ENCODE assay signal across 18 mouse cellular contexts in the genomic region with DNA sequence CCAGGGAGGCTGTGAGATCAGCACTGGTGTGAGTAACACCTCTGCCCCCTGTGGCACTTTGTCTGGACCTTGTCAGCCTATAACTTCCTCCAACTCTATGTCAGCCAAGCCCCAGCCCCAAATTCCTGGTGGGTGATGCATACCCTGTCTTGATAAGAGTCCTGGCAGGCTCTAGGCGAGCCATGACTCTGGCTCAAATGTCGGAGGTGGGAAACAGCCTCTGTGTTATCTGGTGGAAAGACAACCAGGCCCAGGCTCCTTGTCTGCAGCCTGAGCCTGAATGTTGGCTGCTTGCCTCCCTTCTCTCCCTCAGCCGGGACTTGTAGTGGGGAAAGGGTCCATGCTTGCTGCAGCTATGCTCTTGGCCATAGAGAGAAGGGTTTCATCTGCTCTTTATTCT. TPM values are rescaled to one million over a fixed set of nuclear protein-coding genes. Genes with fewer than 3 reads are reported as not detected.
A peak's percentile ranks its signal among the peaks of the same experiment; 100 is the strongest.
DNase-seq lines count a peak whose midpoint lies in the region; ATAC-seq and TF ChIP-seq lines count a peak whose summit lies in the region.
"Had no signal": no experiment of that assay in that cellular context is flagged by ENCODE, and none has a peak within 500 bp of the region (broad histone marks: within the 10 kb centered on the region; RNA-seq: fewer than 3 reads in every experiment).

No protein-coding gene starts in this region.

- H3K36me3 ChIP-seq in heart, embryonic 13.5 days: no peaks in the 10 kb centered on the region; the same call in 1 of the 2 replicates
- H3K36me3 ChIP-seq in heart, embryonic 16.5 days (ENCODE audit: control insufficient read depth, insufficient read depth): no peaks in the 10 kb centered on the region
- no peaks in the 10 kb centered on the region for H3K36me3 ChIP-seq in hindbrain, postnatal 0 days (ENCODE audit: insufficient read depth, low read length)
- H3K36me3 ChIP-seq: hindbrain, embryonic 12.5 days; midbrain, embryonic 15.5 days had no signal

- TF ChIP-seq CTCF in hindbrain, postnatal 0 days (IDR thresholded peaks at IDR 0.05; ENCODE audit: low read depth): no peak

- 3% methylated on average over 3 of the region's 3 CpGs for WGBS in heart, embryonic 13.5 days
- 8% methylated on average over 3 of the region's 3 CpGs for WGBS in heart, embryonic 16.5 days
- 55% methylated on average over 3 of the region's 3 CpGs for WGBS in hindbrain, postnatal 0 days

- no peak overlapping the region for H3K4me3 ChIP-seq in heart, embryonic 13.5 days
- no peak overlapping the region for H3K4me3 ChIP-seq in heart, embryonic 16.5 days (ENCODE audit: low read length)
- no peak overlapping the region for H3K4me3 ChIP-seq in hindbrain, postnatal 0 days (ENCODE audit: low read length)
- H3K4me3 ChIP-seq: erythroblast, embryonic 14.5 days; hindbrain, embryonic 12.5 days; layer of hippocampus, adult 2 months; left cerebral cortex, adult 2 months; midbrain, embryonic 15.5 days had no signal

- no peak overlapping the region for H3K9ac ChIP-seq in heart, embryonic 13.5 days
- H3K9ac ChIP-seq in heart, embryonic 16.5 days (ENCODE audit: low read length): no peak overlapping the region
- H3K9ac ChIP-seq in hindbrain, postnatal 0 days (replicated peaks; ENCODE audit: low read length): no peak overlapping the region
- H3K9ac ChIP-seq: hindbrain, embryonic 12.5 days; liver, embryonic 14.5 days; midbrain, embryonic 15.5 days had no signal

- H3K9me3 ChIP-seq in heart, embryonic 13.5 days: no peaks in the 10 kb centered on the region
- H3K9me3 ChIP-seq in heart, embryonic 16.5 days (replicated peaks; ENCODE audit: control insufficient read depth, low read length): no peaks in the 10 kb centered on the region
- H3K9me3 ChIP-seq in hindbrain, postnatal 0 days (ENCODE audit: low read length): no peaks in the 10 kb centered on the region
- H3K9me3 ChIP-seq: hindbrain, embryonic 12.5 days; midbrain, embryonic 15.5 days had no signal

- peaks cover 23% of the 10 kb centered on the region for H3K27me3 ChIP-seq in heart, embryonic 13.5 days (replicated peaks)
- H3K27me3 ChIP-seq in heart, embryonic 16.5 days (ENCODE audit: control insufficient read depth, insufficient read depth, low read length): peaks cover 9% of the 10 kb centered on the region; the same call in 1 of the 2 replicates
- H3K27me3 ChIP-seq in hindbrain, postnatal 0 days (ENCODE audit: insufficient read depth, low read length): no peaks in the 10 kb centered on the region; the same call in 1 of the 2 replicates

- ATAC-seq in heart, embryonic 13.5 days (ENCODE audit: extremely low read depth, insufficient number of reproducible peaks, low FRiP score, low TSS enrichment): peak; percentile 62; the same call in 1 of the 2 replicates
- ATAC-seq in heart, embryonic 16.5 days (replicated peaks; ENCODE audit: extremely low read depth, insufficient read depth, low FRiP score): peak; percentile 86
- ATAC-seq in erythroid progenitor cell, adult 5-6 weeks (replicated peaks; ENCODE audit: low FRiP score, poor library complexity, severe bottlenecking): no peak
- no peak for ATAC-seq in hindbrain, postnatal 0 days
- ATAC-seq: intestine, embryonic 16.5 days; midbrain, embryonic 15.5 days had no signal

- H3K27ac ChIP-seq in heart, embryonic 13.5 days (replicated peaks): peak overlapping the region; percentile 89
- peak overlapping the region; percentile 76 for H3K27ac ChIP-seq in heart, embryonic 16.5 days (ENCODE audit: low read length)
- H3K27ac ChIP-seq in hindbrain, postnatal 0 days: no peak overlapping the region
- H3K27ac ChIP-seq: layer of hippocampus, adult 2 months; left cerebral cortex, adult 2 months; liver, embryonic 14.5 days; midbrain, embryonic 15.5 days had no signal

- H3K4me1 ChIP-seq in heart, embryonic 13.5 days: peaks cover 80% of the 10 kb centered on the region
- peaks cover 33% of the 10 kb centered on the region for H3K4me1 ChIP-seq in heart, embryonic 16.5 days (ENCODE audit: control insufficient read depth, insufficient read depth, low read length)
- H3K4me1 ChIP-seq in hindbrain, postnatal 0 days (ENCODE audit: insufficient read depth, low read length): peaks cover 8% of the 10 kb centered on the region

- DNase-seq in heart, adult 18-20 months: no peak
- peak; percentile 28 for DNase-seq in ovary, adult 18-20 months (ENCODE audit: low spot score)
- no peak for DNase-seq in ovary, postnatal 14 days (ENCODE audit: low spot score)
- peak; percentile 18 for DNase-seq in yolk sac, embryonic 10.5 days (ENCODE audit: low spot score)
- no peak for DNase-seq in hindbrain, postnatal 0 days (ENCODE audit: low spot score)
- DNase-seq: adrenal gland, postnatal 25 days; cerebellum, adult 9-10 months; gastrocnemius, postnatal 25 days had no signal

- peak overlapping the region; percentile 9; the same call in 1 of the 2 replicates for H3K4me2 ChIP-seq in heart, embryonic 13.5 days
- H3K4me2 ChIP-seq in heart, embryonic 16.5 days (ENCODE audit: low read depth, low read length): no peak overlapping the region
- H3K4me2 ChIP-seq in hindbrain, postnatal 0 days (ENCODE audit: low read depth, low read length): no peak overlapping the region
- H3K4me2 ChIP-seq: hindbrain, embryonic 12.5 days; midbrain, embryonic 15.5 days had no signal

RNA-seq across cellular contexts. Expression of gene Fbln2, which starts 1.4 kb away (rescaled TPM):
- polyA plus RNA-seq in heart, embryonic 13.5 days (2015; fragmentation: Nextera tagmentation; extraction: Ambion mirVana): 173 and 181 TPM in 2 replicates
- total RNA-seq in heart, adult 18-20 months (2021): 10 to 100 TPM; 42.0 to 43.1 TPM
- 158 and 162 TPM in 2 replicates for polyA plus RNA-seq in heart, embryonic 16.5 days (2015; fragmentation: Nextera tagmentation; extraction: Ambion mirVana)
- not detected in 2 replicates for total RNA-seq in erythroid progenitor cell, adult 5-6 weeks (2015; ENCODE audit: low replicate concordance)
- not detected in 2 replicates for total RNA-seq in erythroid progenitor cell, adult 5-6 weeks (2017; ENCODE audit: low replicate concordance)
- total RNA-seq in hindbrain, postnatal 0 days (2014; rRNA removed): 50.6 and 50.9 TPM in 2 replicates
- polyA plus RNA-seq in hindbrain, postnatal 0 days (2015; fragmentation: Nextera tagmentation; extraction: Ambion mirVana): 18.5 and 21.2 TPM in 2 replicates

RNA-seq across cellular contexts. Expression of gene Hdac11, which starts 54.4 kb away (rescaled TPM):
- polyA plus RNA-seq in heart, embryonic 13.5 days (2015; fragmentation: Nextera tagmentation; extraction: Ambion mirVana): 8.2 and 9.6 TPM in 2 replicates
- total RNA-seq in heart, adult 18-20 months (2021): 10 to 100 TPM; 20.9 to 21.3 TPM
- polyA plus RNA-seq in heart, embryonic 16.5 days (2015; fragmentation: Nextera tagmentation; extraction: Ambion mirVana): 10.8 and 12.4 TPM in 2 replicates
- total RNA-seq in erythroid progenitor cell, adult 5-6 weeks (2015; ENCODE audit: low replicate concordance): 15.1 and 20.1 TPM in 2 replicates
- total RNA-seq in erythroid progenitor cell, adult 5-6 weeks (2017; ENCODE audit: low replicate concordance): 7.7 and 13.8 TPM in 2 replicates
- total RNA-seq in hindbrain, postnatal 0 days (2014; rRNA removed): 100 and 111 TPM in 2 replicates
- polyA plus RNA-seq in hindbrain, postnatal 0 days (2015; fragmentation: Nextera tagmentation; extraction: Ambion mirVana): 50.1 and 50.7 TPM in 2 replicates

Comparison
In these comparisons a context has a peak if more than half of its experiments do, and no peak if none do; other contexts are left out.
1. DNase-seq: peak in ovary, adult 18-20 months (single experiment) and yolk sac, embryonic 10.5 days (single experiment); none in heart, adult 18-20 months (0 of 2), ovary, postnatal 14 days (single experiment) and hindbrain, postnatal 0 days (single experiment).
2. ATAC-seq: peak in heart, embryonic 13.5 days (single experiment) and heart, embryonic 16.5 days (single experiment); none in erythroid progenitor cell, adult 5-6 weeks (single experiment) and hindbrain, postnatal 0 days (single experiment).
3. RNA of gene Fbln2, which starts 1.4 kb away (total RNA-seq): 50.6 to 50.9 TPM in hindbrain, postnatal 0 days and 42.0 to 43.1 TPM in heart, adult 18-20 months; not detected in erythroid progenitor cell, adult 5-6 weeks; every median in the first group is over 10 times any median in the second.